Mouse (Mus musculus): Measurements from ENCODE around the gene Fam240a. TPM values are rescaled to one million over a fixed set of nuclear protein-coding genes. Genes with fewer than 3 reads are reported as not detected.

Fam240a gene
- total RNA-seq, 2 experiments from 2014 or later: not detected

DNA sequence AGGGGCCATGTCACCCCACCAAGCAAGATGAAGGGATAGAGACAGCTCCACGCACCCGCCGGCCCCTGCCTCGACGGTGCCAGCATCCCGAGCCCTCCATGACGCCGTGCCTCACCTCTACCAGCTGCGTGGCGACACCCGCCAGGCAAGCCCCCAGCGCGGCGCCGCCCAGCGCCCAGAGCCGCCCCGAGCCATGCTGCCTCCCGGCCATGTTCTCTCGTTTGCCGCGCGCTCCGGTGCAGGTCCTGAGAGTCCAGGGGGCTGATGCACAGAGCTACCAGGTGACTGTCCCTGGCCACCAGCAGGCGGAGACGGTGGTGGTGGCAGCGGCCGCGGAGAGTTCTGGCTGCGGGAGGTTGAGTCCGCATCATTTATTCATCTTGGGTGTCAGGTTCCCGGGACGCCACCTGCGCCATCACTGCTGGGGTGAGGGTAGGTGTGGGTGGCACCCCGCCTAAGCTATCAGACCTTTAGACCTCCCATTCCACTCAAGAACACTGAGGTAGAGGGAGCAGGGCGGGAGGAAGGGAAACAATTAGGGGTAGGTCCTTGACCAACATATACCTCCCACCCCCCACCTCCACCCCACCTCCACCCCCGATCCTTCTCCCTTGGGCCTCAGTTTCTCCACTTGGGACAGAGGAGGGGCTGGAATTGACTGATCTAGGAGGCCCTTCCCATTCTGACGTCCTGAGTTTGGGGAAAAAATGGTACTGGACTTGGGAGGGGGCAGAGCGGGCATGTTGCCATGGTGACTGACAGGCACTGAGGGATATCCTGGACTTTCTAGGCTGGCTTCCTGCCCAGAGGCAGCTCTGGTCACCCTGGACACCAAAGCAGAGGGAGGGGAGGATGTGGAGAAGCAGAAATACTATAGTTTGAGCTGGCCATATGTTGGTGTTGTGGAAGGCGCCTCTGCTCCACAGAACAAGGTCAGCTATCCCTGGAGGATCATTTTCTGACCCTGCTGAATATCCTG is 42.7 kb downstream of the Fam240a start:
- no peak for ATAC-seq (replicated peaks; ENCODE audit: poor library complexity, severe bottlenecking)

DNA sequence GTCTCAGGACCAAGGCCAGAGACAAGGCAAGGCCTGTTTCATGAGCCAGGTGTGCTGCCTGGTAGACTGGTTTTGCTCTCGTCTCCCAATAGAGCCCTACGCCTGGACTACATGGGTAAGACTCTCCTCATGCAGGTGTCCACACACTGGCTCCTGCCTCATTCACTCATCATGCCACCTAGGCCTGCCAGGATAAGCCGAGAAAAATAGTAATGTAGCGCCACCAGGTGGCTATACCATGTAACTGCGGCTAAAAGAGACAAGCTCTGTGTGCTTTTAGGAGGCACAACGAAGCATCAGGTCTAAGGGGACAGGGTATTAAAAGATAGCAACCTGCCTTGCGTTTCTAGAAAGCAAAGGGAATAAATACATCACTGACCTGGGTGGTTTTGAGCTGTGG is 45.6 kb downstream of the Fam240a start:
- ATAC-seq (replicated peaks; ENCODE audit: poor library complexity, severe bottlenecking): peak; percentile 77

Other genes with a start within 250 kb of the Fam240a start
- not detected in 2 replicates for gene Myl3, start 175.0 kb downstream of the Fam240a start, total RNA-seq (2014; fragmentation: Nextera tagmentation)
- not detected in 2 replicates for gene Myl3, start 175.0 kb downstream of the Fam240a start, total RNA-seq (2017)
- gene Pth1r, start 169.7 kb downstream of the Fam240a start, total RNA-seq (2014; fragmentation: Nextera tagmentation): 1.2 TPM in 1 of 2 replicates, not detected in the other
- gene Pth1r, start 169.7 kb downstream of the Fam240a start, total RNA-seq (2017): 0.10 and 2.5 TPM in 2 replicates
- gene Prss42, start 118.7 kb downstream of the Fam240a start, total RNA-seq (2014; fragmentation: Nextera tagmentation): not detected in 2 replicates
- not detected in 2 replicates for gene Prss42, start 118.7 kb downstream of the Fam240a start, total RNA-seq (2017)
- gene Prss44, start 102.9 kb downstream of the Fam240a start, total RNA-seq (2014; fragmentation: Nextera tagmentation): not detected in 2 replicates
- gene Prss44, start 102.9 kb downstream of the Fam240a start, total RNA-seq (2017): not detected in 2 replicates
- gene Prss43, start 90.2 kb downstream of the Fam240a start, total RNA-seq (2014; fragmentation: Nextera tagmentation): not detected in 2 replicates
- gene Prss43, start 90.2 kb downstream of the Fam240a start, total RNA-seq (2017): not detected in 2 replicates
- gene Prss45, start 82.3 kb downstream of the Fam240a start, total RNA-seq (2014; fragmentation: Nextera tagmentation): not detected in 2 replicates
- gene Prss45, start 82.3 kb downstream of the Fam240a start, total RNA-seq (2017): not detected in 2 replicates
- not detected in 2 replicates for gene Prss46, start 72.4 kb downstream of the Fam240a start, total RNA-seq (2014; fragmentation: Nextera tagmentation)
- gene Prss46, start 72.4 kb downstream of the Fam240a start, total RNA-seq (2017): not detected in 2 replicates
- gene Prss50, start 58.9 kb downstream of the Fam240a start, total RNA-seq (2014; fragmentation: Nextera tagmentation): not detected in 2 replicates
- not detected in 2 replicates for gene Prss50, start 58.9 kb downstream of the Fam240a start, total RNA-seq (2017)
- gene Als2cl, start 37.0 kb downstream of the Fam240a start, total RNA-seq (2014; fragmentation: Nextera tagmentation): 0.41 TPM in 1 of 2 replicates, not detected in the other
- gene Als2cl, start 37.0 kb downstream of the Fam240a start, total RNA-seq (2017): 0.04 TPM in 1 of 2 replicates, not detected in the other
- not detected in 2 replicates for gene Tmie, start 36.7 kb downstream of the Fam240a start, total RNA-seq (2014; fragmentation: Nextera tagmentation)
- not detected in 2 replicates for gene Tmie, start 36.7 kb downstream of the Fam240a start, total RNA-seq (2017)
- not detected in 2 replicates for gene Tdgf1, start 29.3 kb upstream of the Fam240a start, total RNA-seq (2014; fragmentation: Nextera tagmentation)
- not detected in 2 replicates for gene Tdgf1, start 29.3 kb upstream of the Fam240a start, total RNA-seq (2017)
- gene Lrrc2, start 34.7 kb upstream of the Fam240a start, total RNA-seq (2014; fragmentation: Nextera tagmentation): not detected in 2 replicates
- gene Lrrc2, start 34.7 kb upstream of the Fam240a start, total RNA-seq (2017): 0.21 TPM in 1 of 2 replicates, not detected in the other
- gene Rtp3, start 73.7 kb upstream of the Fam240a start, total RNA-seq (2014; fragmentation: Nextera tagmentation): not detected in 2 replicates
- not detected in 2 replicates for gene Rtp3, start 73.7 kb upstream of the Fam240a start, total RNA-seq (2017)
- gene Ltf, start 102.4 kb upstream of the Fam240a start, total RNA-seq (2014; fragmentation: Nextera tagmentation): 32.3 TPM in 1 of 2 replicates, not detected in the other
- 99.6 and 152 TPM in 2 replicates for gene Ltf, start 102.4 kb upstream of the Fam240a start, total RNA-seq (2017)
- gene Ccrl2, start 140.7 kb upstream of the Fam240a start, total RNA-seq (2014; fragmentation: Nextera tagmentation): 3.7 TPM in 1 of 2 replicates, not detected in the other
- gene Ccrl2, start 140.7 kb upstream of the Fam240a start, total RNA-seq (2017): 6.5 and 8.8 TPM in 2 replicates
- 34.0 and 37.9 TPM in 2 replicates for gene Lrrfip2, start 200.7 kb upstream of the Fam240a start, total RNA-seq (2014; fragmentation: Nextera tagmentation)
- 75.1 and 86.0 TPM in 2 replicates for gene Lrrfip2, start 200.7 kb upstream of the Fam240a start, total RNA-seq (2017)

Data from granulocyte monocyte progenitor cell, adult 5-6 weeks (primary cell).